Mouse (Mus musculus): ENCODE results near the gene Eci2. TPM values are rescaled to one million over a fixed set of nuclear protein-coding genes. Genes with fewer than 3 reads are reported as not detected.

Gene Eci2
- 92.6 and 101 TPM in 2 replicates for polyA plus RNA-seq (2015; fragmentation: Nextera tagmentation; extraction: Ambion mirVana)

DNA sequence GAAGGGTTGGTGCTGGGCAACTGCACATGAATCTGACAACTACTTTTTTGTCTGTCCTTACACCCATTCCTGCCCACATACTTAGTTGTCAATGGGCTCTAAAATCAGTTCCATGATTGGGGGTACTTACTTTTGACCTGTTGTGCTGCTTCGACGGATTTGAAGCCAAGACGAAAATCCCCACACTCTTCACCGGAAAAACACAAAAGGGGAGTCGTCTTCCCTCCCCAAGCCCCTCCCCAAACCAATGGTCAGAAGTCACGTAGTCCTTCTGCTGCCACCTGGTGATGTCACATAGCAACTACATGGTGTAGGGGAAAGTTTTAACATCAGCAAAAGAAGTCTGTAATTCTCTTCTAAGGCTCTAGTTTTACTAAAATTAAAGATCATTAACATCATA, at the start of gene Eci2:
Eci2 (minus strand) TSS at position 218 of the 400 bp plus-strand sequence.
- H3K4me1 ChIP-seq, result no peaks in the 10 kb centered on the region
- no peaks in the 10 kb centered on the region for H3K36me3 ChIP-seq (replicated peaks)
- H3K4me3 ChIP-seq, result no peak within 1 kb of the TSS
- no peak within 1 kb of the TSS for H3K27ac ChIP-seq
- no peak within 1 kb of the TSS for H3K9ac ChIP-seq
- 2% methylated on average over 6 of the region's 6 CpGs for WGBS
- no peaks in the 10 kb centered on the region for H3K9me3 ChIP-seq
- no peaks in the 10 kb centered on the region for H3K27me3 ChIP-seq (replicated peaks)
- peak within 1 kb of the TSS; percentile 33 for H3K4me2 ChIP-seq
- no peak for ATAC-seq (replicated peaks)

- Histone ChIP-seq H3K9ac (no peak overlapping the region), H3K4me2 (no peak overlapping the region), H3K36me3 (replicated peaks) (no peaks in the 10 kb centered on the region), H3K27me3 (replicated peaks) (no peaks in the 10 kb centered on the region), H3K4me3 (no peak overlapping the region), H3K4me1 (no peaks in the 10 kb centered on the region), H3K9me3 (no peaks in the 10 kb centered on the region), H3K27ac (no peak overlapping the region)
- WGBS, result 50% methylated on average over 1 of the region's 1 CpGs
- ATAC-seq (replicated peaks), result no peak
Observed at GRCm38 (mm10) chr13:35074862-35075261, 48.0 kb upstream of the Eci2 start.

GRCm38 (mm10) chr13:35070485-35071472, 43.9 kb upstream of the Eci2 start:
- 0 out of 2 replicates have a peak, but pooled peaks have one; percentile 30 for ATAC-seq (replicated peaks)

DNA sequence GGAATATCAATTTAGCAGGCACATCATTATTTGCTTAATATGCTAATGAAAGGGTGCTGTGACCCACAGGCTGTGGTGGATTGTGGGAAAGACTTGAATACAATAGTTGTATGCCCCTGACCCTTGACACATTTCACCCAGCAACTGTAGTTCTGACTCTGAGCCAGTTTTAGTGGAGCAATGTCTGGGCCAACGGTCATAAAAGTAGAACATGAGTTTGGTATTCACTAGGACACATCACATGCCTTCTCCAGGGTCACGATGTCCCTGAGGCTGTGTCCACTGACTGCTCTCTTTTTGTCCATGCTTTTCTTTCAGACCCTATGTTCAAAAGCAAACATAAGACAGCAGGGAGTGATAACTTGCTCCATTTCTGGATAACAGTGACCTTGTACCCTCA, 40.2 kb upstream of the Eci2 start:
- H3K4me1 ChIP-seq, result no peaks in the 10 kb centered on the region
- no peak overlapping the region for H3K9ac ChIP-seq
- no peak overlapping the region for H3K4me2 ChIP-seq
- no peaks in the 10 kb centered on the region for H3K27me3 ChIP-seq (replicated peaks)
- no peak overlapping the region for H3K4me3 ChIP-seq
- H3K27ac ChIP-seq, result no peak overlapping the region
- WGBS, result 84% methylated on average over 2 of the region's 2 CpGs
- no peaks in the 10 kb centered on the region for H3K9me3 ChIP-seq
- no peaks in the 10 kb centered on the region for H3K36me3 ChIP-seq (replicated peaks)
- ATAC-seq (replicated peaks), result no peak

More at GRCm38 (mm10) chr13:35070485-35071472, 43.9 kb upstream of the Eci2 start:
- WGBS, result 60% methylated on average over 9 of the region's 9 CpGs
- no peaks in the 10 kb centered on the region for H3K27me3 ChIP-seq (replicated peaks)
- no peaks in the 10 kb centered on the region for H3K36me3 ChIP-seq (replicated peaks)
- no peak overlapping the region for H3K27ac ChIP-seq
- H3K9me3 ChIP-seq, result no peaks in the 10 kb centered on the region
- H3K9ac ChIP-seq, result no peak overlapping the region
- H3K4me2 ChIP-seq, result no peak overlapping the region
- no peak overlapping the region for H3K4me3 ChIP-seq
- no peaks in the 10 kb centered on the region for H3K4me1 ChIP-seq

DNA sequence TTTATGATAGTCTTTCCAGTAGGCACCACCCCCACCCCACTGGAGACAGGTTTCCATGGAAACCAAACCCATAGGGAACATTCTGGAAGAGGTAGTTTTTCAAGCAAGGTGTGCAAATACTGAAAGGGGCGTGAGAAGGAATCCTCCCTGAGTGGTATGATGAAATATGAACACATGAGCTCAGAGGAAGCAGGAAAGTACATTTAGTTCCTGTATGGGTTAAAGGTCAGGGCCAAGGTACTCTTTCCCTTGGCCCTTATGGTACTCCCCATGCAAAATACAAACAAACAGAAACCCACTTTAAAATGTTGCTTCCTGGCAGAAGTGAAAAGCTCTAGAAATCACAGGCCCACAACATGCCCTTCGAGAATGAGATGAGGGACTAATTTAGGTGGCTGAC, 39.1 kb upstream of the Eci2 start:
- ATAC-seq (replicated peaks), result no peak
- no peak overlapping the region for H3K9ac ChIP-seq

GRCm38 (mm10) chr13:35064381-35064780, 37.5 kb upstream of the Eci2 start:
- no peak for ATAC-seq (replicated peaks)
- Histone ChIP-seq H3K36me3 (replicated peaks) (no peaks in the 10 kb centered on the region), H3K4me3 (no peak overlapping the region), H3K27me3 (replicated peaks) (no peaks in the 10 kb centered on the region), H3K9ac (no peak overlapping the region), H3K4me1 (no peaks in the 10 kb centered on the region), H3K9me3 (no peaks in the 10 kb centered on the region), H3K4me2 (no peak overlapping the region), H3K27ac (no peak overlapping the region)
- 47% methylated on average over 4 of the region's 4 CpGs for WGBS

More for the DNA sequence above, 39.1 kb upstream of the Eci2 start:
- no peaks in the 10 kb centered on the region for H3K36me3 ChIP-seq (replicated peaks)
- no peaks in the 10 kb centered on the region for H3K4me1 ChIP-seq
- H3K27ac ChIP-seq, result no peak overlapping the region
- 72% methylated on average over 2 of the region's 2 CpGs for WGBS
- H3K4me3 ChIP-seq, result no peak overlapping the region
- H3K4me2 ChIP-seq, result no peak overlapping the region
- no peaks in the 10 kb centered on the region for H3K27me3 ChIP-seq (replicated peaks)
- no peaks in the 10 kb centered on the region for H3K9me3 ChIP-seq

- H3K4me3 ChIP-seq, result no peak overlapping the region
- H3K4me2 ChIP-seq, result no peak overlapping the region
- H3K36me3 ChIP-seq (replicated peaks), result no peaks in the 10 kb centered on the region
- no peak overlapping the region for H3K9ac ChIP-seq
- H3K27ac ChIP-seq, result no peak overlapping the region
- 8% methylated on average over 5 of the region's 5 CpGs for WGBS
- H3K27me3 ChIP-seq (replicated peaks), result no peaks in the 10 kb centered on the region
- H3K9me3 ChIP-seq, result no peaks in the 10 kb centered on the region
- no peak for ATAC-seq (replicated peaks)
- H3K4me1 ChIP-seq, result no peaks in the 10 kb centered on the region
Observed at GRCm38 (mm10) chr13:35058145-35058544, 31.2 kb upstream of the Eci2 start.

GRCm38 (mm10) chr13:35036486-35036885, 9.6 kb upstream of the Eci2 start:
- 79% methylated on average over 5 of the region's 5 CpGs for WGBS
- Histone ChIP-seq H3K4me2 (no peak overlapping the region), H3K4me1 (no peaks in the 10 kb centered on the region), H3K4me3 (no peak overlapping the region), H3K9me3 (no peaks in the 10 kb centered on the region), H3K36me3 (replicated peaks) (no peaks in the 10 kb centered on the region), H3K27ac (no peak overlapping the region), H3K27me3 (replicated peaks) (no peaks in the 10 kb centered on the region), H3K9ac (no peak overlapping the region)
- no peak for ATAC-seq (replicated peaks)

DNA sequence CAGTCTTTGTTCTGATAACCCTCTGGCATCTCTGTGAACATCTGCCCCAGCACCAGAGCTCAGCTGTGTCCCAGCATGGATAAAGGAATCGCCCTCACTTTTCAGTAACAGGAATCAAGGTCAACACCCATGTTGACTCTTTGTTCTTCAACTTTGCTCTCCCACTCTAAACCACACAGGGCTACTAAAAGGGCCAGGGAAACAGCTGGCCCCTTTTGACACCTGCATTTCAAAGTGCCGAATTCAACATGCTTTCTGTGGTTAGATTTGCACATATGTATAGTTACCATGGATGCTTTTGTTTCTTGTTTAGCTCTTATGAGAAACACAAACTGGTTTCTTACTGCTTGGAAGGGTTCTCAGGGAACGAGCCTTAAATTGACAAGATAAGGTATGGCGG, 8.8 kb upstream of the Eci2 start:
- Histone ChIP-seq H3K36me3 (replicated peaks) (no peaks in the 10 kb centered on the region), H3K9me3 (no peaks in the 10 kb centered on the region), H3K27me3 (replicated peaks) (no peaks in the 10 kb centered on the region), H3K4me1 (no peaks in the 10 kb centered on the region), H3K9ac (no peak overlapping the region), H3K4me2 (no peak overlapping the region), H3K4me3 (no peak overlapping the region), H3K27ac (no peak overlapping the region)
- no peak for ATAC-seq (replicated peaks)
- 86% methylated on average over 4 of the region's 4 CpGs for WGBS

- Histone ChIP-seq H3K9ac (no peak overlapping the region), H3K36me3 (replicated peaks) (no peaks in the 10 kb centered on the region), H3K27ac (no peak overlapping the region), H3K4me2 (no peak overlapping the region), H3K4me1 (no peaks in the 10 kb centered on the region), H3K9me3 (no peaks in the 10 kb centered on the region), H3K4me3 (no peak overlapping the region), H3K27me3 (replicated peaks) (no peaks in the 10 kb centered on the region)
- 86% methylated on average over 4 of the region's 4 CpGs for WGBS
- ATAC-seq (replicated peaks), result no peak
Observed at GRCm38 (mm10) chr13:35033571-35033970, 6.7 kb upstream of the Eci2 start.

DNA sequence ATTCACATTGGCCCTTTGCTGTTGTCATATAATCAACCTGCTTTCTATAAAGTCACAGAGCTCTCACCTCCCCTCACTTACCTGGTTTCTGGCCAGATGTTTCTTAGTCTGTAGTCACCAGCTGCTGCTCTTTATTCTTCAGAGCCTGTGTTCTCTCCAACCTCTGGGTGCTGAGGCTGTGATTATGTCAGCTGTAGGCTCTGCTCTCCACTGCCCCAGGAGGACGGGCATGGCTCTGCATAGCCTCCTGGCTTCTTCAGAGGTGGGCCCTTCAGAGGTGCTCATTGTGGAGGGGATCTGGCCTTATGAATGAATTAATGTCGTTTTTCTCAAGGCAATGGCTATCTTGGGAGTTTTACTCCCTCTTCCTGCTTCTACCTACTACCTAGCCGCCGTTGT, 4.8 kb upstream of the Eci2 start:
- Histone ChIP-seq H3K27ac (no peak overlapping the region), H3K27me3 (replicated peaks) (no peaks in the 10 kb centered on the region), H3K4me3 (no peak overlapping the region), H3K4me1 (no peaks in the 10 kb centered on the region), H3K9ac (no peak overlapping the region), H3K36me3 (replicated peaks) (no peaks in the 10 kb centered on the region), H3K9me3 (no peaks in the 10 kb centered on the region), H3K4me2 (no peak overlapping the region)
- WGBS, result 79% methylated on average over 4 of the region's 4 CpGs
- ATAC-seq (replicated peaks), result no peak

GRCm38 (mm10) chr13:35030979-35031683, 4.2 kb upstream of the Eci2 start:
- no peaks in the 10 kb centered on the region for H3K4me1 ChIP-seq
- 88% methylated on average over 7 of the region's 7 CpGs for WGBS
- H3K9me3 ChIP-seq, result no peaks in the 10 kb centered on the region
- no peak overlapping the region for H3K4me3 ChIP-seq
- ATAC-seq (replicated peaks), result no peak
- no peaks in the 10 kb centered on the region for H3K36me3 ChIP-seq (replicated peaks)
- H3K9ac ChIP-seq, result no peak overlapping the region
- no peaks in the 10 kb centered on the region for H3K27me3 ChIP-seq (replicated peaks)
- no peak overlapping the region for H3K27ac ChIP-seq
- no peak overlapping the region for H3K4me2 ChIP-seq

Data from midbrain, embryonic 15.5 days (tissue).